18 mouse cellular contexts compared by ENCODE assay signal in genomic region chr2:92767476-92768005, GRCm38 (mm10).
DNase-seq lines count a peak whose midpoint lies in the region; ATAC-seq lines count a peak whose summit lies in the region.
"Had no signal": no experiment of that assay in that cellular context is flagged by ENCODE, and none has a peak within 500 bp of the region (broad histone marks: within the 10 kb centered on the region; RNA-seq: fewer than 3 reads in every experiment).

No protein-coding gene starts in this region.

- H3K27me3 ChIP-seq in forebrain, embryonic 15.5 days = no peaks in the 10 kb centered on the region
- no peaks in the 10 kb centered on the region for H3K27me3 ChIP-seq in forebrain, embryonic 10.5 days (ENCODE audit: poor library complexity, severe bottlenecking)
- H3K27me3 ChIP-seq in hindbrain, embryonic 16.5 days (replicated peaks; ENCODE audit: control insufficient read depth, insufficient read depth, low read length) = no peaks in the 10 kb centered on the region
- H3K27me3 ChIP-seq in hindbrain, embryonic 13.5 days = no peaks in the 10 kb centered on the region
- no peaks in the 10 kb centered on the region for H3K27me3 ChIP-seq in limb, embryonic 10.5 days (ENCODE audit: low read depth, poor library complexity, severe bottlenecking)
- H3K27me3 ChIP-seq: embryonic facial prominence, embryonic 12.5 days; embryonic facial prominence, embryonic 15.5 days; forebrain, embryonic 12.5 days; hindbrain, embryonic 12.5 days had no signal

- 91% methylated on average over 5 of the region's 5 CpGs for WGBS in forebrain, embryonic 15.5 days
- 85% methylated on average over 5 of the region's 5 CpGs for WGBS in forebrain, embryonic 10.5 days
- WGBS in hindbrain, embryonic 16.5 days = 87% methylated on average over 5 of the region's 5 CpGs
- 94% methylated on average over 5 of the region's 5 CpGs for WGBS in hindbrain, embryonic 13.5 days
- 81% methylated on average over 5 of the region's 5 CpGs for WGBS in limb, embryonic 10.5 days

- no peak overlapping the region for H3K4me2 ChIP-seq in forebrain, embryonic 15.5 days (replicated peaks)
- no peak overlapping the region for H3K4me2 ChIP-seq in hindbrain, embryonic 16.5 days (ENCODE audit: low read length)
- H3K4me2 ChIP-seq in hindbrain, embryonic 13.5 days = no peak overlapping the region
- H3K4me2 ChIP-seq: embryonic facial prominence, embryonic 12.5 days; embryonic facial prominence, embryonic 15.5 days; forebrain, embryonic 12.5 days; hindbrain, embryonic 12.5 days had no signal

- no peak overlapping the region for H3K9ac ChIP-seq in forebrain, embryonic 15.5 days (replicated peaks)
- no peak overlapping the region for H3K9ac ChIP-seq in hindbrain, embryonic 16.5 days (ENCODE audit: low read depth, low read length)
- H3K9ac ChIP-seq in hindbrain, embryonic 13.5 days = no peak overlapping the region
- H3K9ac ChIP-seq: embryonic facial prominence, embryonic 12.5 days; embryonic facial prominence, embryonic 15.5 days; forebrain, embryonic 12.5 days; hindbrain, embryonic 12.5 days had no signal

- H3K27ac ChIP-seq in forebrain, embryonic 15.5 days (replicated peaks) = peak overlapping the region; percentile 24; the same call in 1 of the 2 replicates
- H3K27ac ChIP-seq in forebrain, embryonic 10.5 days = no peak overlapping the region
- 0 out of 2 replicates have a peak overlapping the region, but pooled peaks have one; percentile 16 for H3K27ac ChIP-seq in hindbrain, embryonic 16.5 days (ENCODE audit: low read depth, low read length)
- no peak overlapping the region for H3K27ac ChIP-seq in hindbrain, embryonic 13.5 days
- no peak overlapping the region for H3K27ac ChIP-seq in limb, embryonic 10.5 days
- H3K27ac ChIP-seq: embryonic facial prominence, embryonic 12.5 days; embryonic facial prominence, embryonic 15.5 days; forebrain, embryonic 12.5 days; hindbrain, embryonic 12.5 days; hindbrain, postnatal 0 days had no signal

- ATAC-seq in forebrain, embryonic 15.5 days (replicated peaks) = no peak
- no peak for ATAC-seq in hindbrain, embryonic 16.5 days
- no peak for ATAC-seq in hindbrain, embryonic 13.5 days (ENCODE audit: low FRiP score)
- ATAC-seq: forebrain, embryonic 16.5 days; hindbrain, postnatal 0 days; inflammation-experienced regulatory T-cells, adult 6 months; intestine, embryonic 16.5 days had no signal

- no peak for DNase-seq in forebrain, embryonic 10.5 days (ENCODE audit: extremely low spot score, low spot score)
- DNase-seq in limb, embryonic 10.5 days (ENCODE audit: low spot score) = peak; percentile 18
- no peak for DNase-seq in urinary bladder, postnatal 25 days (ENCODE audit: low spot score)
- DNase-seq: adrenal gland, adult 8-10 months; B cell, adult 2 months; gastrocnemius, postnatal 36 days; kidney, adult 18-20 months had no signal

- H3K4me3 ChIP-seq in forebrain, embryonic 15.5 days = no peak overlapping the region
- no peak overlapping the region for H3K4me3 ChIP-seq in forebrain, embryonic 10.5 days
- no peak overlapping the region for H3K4me3 ChIP-seq in hindbrain, embryonic 16.5 days (ENCODE audit: low read length)
- no peak overlapping the region for H3K4me3 ChIP-seq in hindbrain, embryonic 13.5 days
- H3K4me3 ChIP-seq in limb, embryonic 10.5 days = no peak overlapping the region
- H3K4me3 ChIP-seq: embryonic facial prominence, embryonic 12.5 days; embryonic facial prominence, embryonic 15.5 days; forebrain, embryonic 12.5 days; hindbrain, embryonic 12.5 days had no signal

- peaks cover 10% of the 10 kb centered on the region for H3K4me1 ChIP-seq in forebrain, embryonic 15.5 days
- H3K4me1 ChIP-seq in forebrain, embryonic 10.5 days = no peaks in the 10 kb centered on the region
- H3K4me1 ChIP-seq in hindbrain, embryonic 16.5 days (ENCODE audit: control insufficient read depth, insufficient read depth, low read depth, low read length) = no peaks in the 10 kb centered on the region; the same call in 1 of the 2 replicates
- no peaks in the 10 kb centered on the region for H3K4me1 ChIP-seq in hindbrain, embryonic 13.5 days (replicated peaks)
- H3K4me1 ChIP-seq in limb, embryonic 10.5 days = no peaks in the 10 kb centered on the region
- H3K4me1 ChIP-seq: embryonic facial prominence, embryonic 12.5 days; embryonic facial prominence, embryonic 15.5 days; forebrain, embryonic 12.5 days; hindbrain, embryonic 12.5 days had no signal

- no peaks in the 10 kb centered on the region for H3K9me3 ChIP-seq in forebrain, embryonic 15.5 days
- H3K9me3 ChIP-seq in forebrain, embryonic 10.5 days = no peaks in the 10 kb centered on the region
- no peaks in the 10 kb centered on the region for H3K9me3 ChIP-seq in hindbrain, embryonic 16.5 days (ENCODE audit: control insufficient read depth, low read length)
- peaks cover 8% of the 10 kb centered on the region; the same call in 1 of the 2 replicates for H3K9me3 ChIP-seq in hindbrain, embryonic 13.5 days
- no peaks in the 10 kb centered on the region for H3K9me3 ChIP-seq in limb, embryonic 10.5 days (replicated peaks)
- H3K9me3 ChIP-seq: embryonic facial prominence, embryonic 12.5 days; embryonic facial prominence, embryonic 15.5 days; forebrain, embryonic 12.5 days; hindbrain, embryonic 12.5 days had no signal

- H3K36me3 ChIP-seq in forebrain, embryonic 15.5 days = no peaks in the 10 kb centered on the region
- H3K36me3 ChIP-seq in forebrain, embryonic 10.5 days (replicated peaks) = no peaks in the 10 kb centered on the region
- no peaks in the 10 kb centered on the region for H3K36me3 ChIP-seq in hindbrain, embryonic 16.5 days (ENCODE audit: control insufficient read depth, insufficient read depth, low read length)
- H3K36me3 ChIP-seq in hindbrain, embryonic 13.5 days = no peaks in the 10 kb centered on the region
- H3K36me3 ChIP-seq in limb, embryonic 10.5 days = no peaks in the 10 kb centered on the region
- H3K36me3 ChIP-seq: embryonic facial prominence, embryonic 12.5 days; embryonic facial prominence, embryonic 15.5 days; forebrain, embryonic 12.5 days; hindbrain, embryonic 12.5 days had no signal

Comparison
In these comparisons a context has a peak if more than half of its experiments do, and no peak if none do; other contexts are left out.
1. H3K27ac ChIP-seq: peak in forebrain, embryonic 15.5 days (single experiment) and hindbrain, embryonic 16.5 days (single experiment); none in forebrain, embryonic 10.5 days (single experiment), hindbrain, embryonic 13.5 days (single experiment) and limb, embryonic 10.5 days (single experiment).